Mouse (Mus musculus): ENCODE results near the gene C2cd5. TPM values are rescaled to one million over a fixed set of nuclear protein-coding genes. Genes with fewer than 3 reads are reported as not detected.

C2cd5 gene
- polyA plus RNA-seq, 1 experiment from 2014 or later: 40.7 TPM

GRCm38 (mm10) chr6:143085898-143086297 lies 14.0 kb downstream of the C2cd5 start:
- no peaks in the 10 kb centered on the region for H3K27me3 ChIP-seq (ENCODE audit: control insufficient read depth, insufficient read depth, low read length)
- H3K9me3 ChIP-seq (ENCODE audit: control insufficient read depth, low read length): no peaks in the 10 kb centered on the region
- H3K9ac ChIP-seq: no peak overlapping the region
- no peak overlapping the region for H3K27ac ChIP-seq
- no peak overlapping the region for H3K4me3 ChIP-seq (replicated peaks; ENCODE audit: low read length)
- DNase-seq (ENCODE audit: low spot score): no peak
- WGBS: 92% methylated on average over 1 of the region's 1 CpGs
- H3K36me3 ChIP-seq (replicated peaks; ENCODE audit: control insufficient read depth, insufficient read depth): peaks cover 91% of the 10 kb centered on the region
- H3K4me2 ChIP-seq (replicated peaks): no peak overlapping the region
- no peaks in the 10 kb centered on the region for H3K4me1 ChIP-seq (replicated peaks; ENCODE audit: control insufficient read depth, insufficient read depth, low read length)
- ATAC-seq (ENCODE audit: low FRiP score): no peak

- no peak for ATAC-seq (ENCODE audit: low FRiP score)
- Histone ChIP-seq H3K4me2 (replicated peaks) (no peak overlapping the region), H3K9ac (no peak overlapping the region), H3K27ac (no peak overlapping the region), H3K4me1 (replicated peaks; ENCODE audit: control insufficient read depth, insufficient read depth, low read length) (no peaks in the 10 kb centered on the region), H3K36me3 (replicated peaks; ENCODE audit: control insufficient read depth, insufficient read depth) (peaks cover 84% of the 10 kb centered on the region), H3K4me3 (replicated peaks; ENCODE audit: low read length) (no peak overlapping the region), H3K27me3 (ENCODE audit: control insufficient read depth, insufficient read depth, low read length) (no peaks in the 10 kb centered on the region), H3K9me3 (ENCODE audit: control insufficient read depth, low read length) (no peaks in the 10 kb centered on the region)
- 92% methylated on average over 2 of the region's 2 CpGs for WGBS
- no peak for DNase-seq (ENCODE audit: low spot score)
These were observed 15.5 kb downstream of the C2cd5 start for GRCm38 (mm10) chr6:143084314-143085025.

GRCm38 (mm10) chr6:143081479-143082106 lies 18.3 kb downstream of the C2cd5 start:
- no peak overlapping the region for H3K27ac ChIP-seq
- WGBS: 88% methylated on average over 13 of the region's 13 CpGs
- H3K4me1 ChIP-seq (replicated peaks; ENCODE audit: control insufficient read depth, insufficient read depth, low read length): no peaks in the 10 kb centered on the region
- H3K9ac ChIP-seq: no peak overlapping the region
- DNase-seq (ENCODE audit: low spot score) (no peak), ATAC-seq (ENCODE audit: low FRiP score) (no peak)
- H3K9me3 ChIP-seq (ENCODE audit: control insufficient read depth, low read length): no peaks in the 10 kb centered on the region
- no peaks in the 10 kb centered on the region for H3K27me3 ChIP-seq (ENCODE audit: control insufficient read depth, insufficient read depth, low read length)
- H3K4me3 ChIP-seq (replicated peaks; ENCODE audit: low read length): no peak overlapping the region
- H3K4me2 ChIP-seq (replicated peaks): no peak overlapping the region
- H3K36me3 ChIP-seq (replicated peaks; ENCODE audit: control insufficient read depth, insufficient read depth): peaks cover 88% of the 10 kb centered on the region

- Histone ChIP-seq H3K4me1 (replicated peaks; ENCODE audit: control insufficient read depth, insufficient read depth, low read length) (no peaks in the 10 kb centered on the region), H3K4me3 (replicated peaks; ENCODE audit: low read length) (no peak overlapping the region), H3K9ac (no peak overlapping the region), H3K36me3 (replicated peaks; ENCODE audit: control insufficient read depth, insufficient read depth) (peaks cover 85% of the 10 kb centered on the region), H3K27ac (no peak overlapping the region), H3K9me3 (ENCODE audit: control insufficient read depth, low read length) (no peaks in the 10 kb centered on the region), H3K27me3 (ENCODE audit: control insufficient read depth, insufficient read depth, low read length) (no peaks in the 10 kb centered on the region), H3K4me2 (replicated peaks) (no peak overlapping the region)
- ATAC-seq (ENCODE audit: low FRiP score): no peak
- no peak for DNase-seq (ENCODE audit: low spot score)
- WGBS: 72% methylated on average over 7 of the region's 7 CpGs
These were observed 19.2 kb downstream of the C2cd5 start for GRCm38 (mm10) chr6:143080774-143081173.

- no peak overlapping the region for H3K4me3 ChIP-seq (replicated peaks; ENCODE audit: low read length)
- H3K27ac ChIP-seq: no peak overlapping the region
- 91% methylated on average over 4 of the region's 4 CpGs for WGBS
- no peaks in the 10 kb centered on the region for H3K4me1 ChIP-seq (replicated peaks; ENCODE audit: control insufficient read depth, insufficient read depth, low read length)
- H3K36me3 ChIP-seq (replicated peaks; ENCODE audit: control insufficient read depth, insufficient read depth): peaks cover 80% of the 10 kb centered on the region
- H3K9ac ChIP-seq: no peak overlapping the region
- no peak overlapping the region for H3K4me2 ChIP-seq (replicated peaks)
- no peaks in the 10 kb centered on the region for H3K9me3 ChIP-seq (ENCODE audit: control insufficient read depth, low read length)
- no peaks in the 10 kb centered on the region for H3K27me3 ChIP-seq (ENCODE audit: control insufficient read depth, insufficient read depth, low read length)
- no peak for ATAC-seq (ENCODE audit: low FRiP score)
- DNase-seq (ENCODE audit: low spot score): no peak
These were observed 20.8 kb downstream of the C2cd5 start for GRCm38 (mm10) chr6:143079126-143079525.

- Histone ChIP-seq H3K9me3 (ENCODE audit: control insufficient read depth, low read length) (no peaks in the 10 kb centered on the region), H3K9ac (no peak overlapping the region), H3K36me3 (replicated peaks; ENCODE audit: control insufficient read depth, insufficient read depth) (peaks cover 75% of the 10 kb centered on the region), H3K4me2 (replicated peaks) (no peak overlapping the region), H3K4me3 (replicated peaks; ENCODE audit: low read length) (no peak overlapping the region), H3K4me1 (replicated peaks; ENCODE audit: control insufficient read depth, insufficient read depth, low read length) (no peaks in the 10 kb centered on the region), H3K27ac (no peak overlapping the region), H3K27me3 (ENCODE audit: control insufficient read depth, insufficient read depth, low read length) (no peaks in the 10 kb centered on the region)
- DNase-seq (ENCODE audit: low spot score): no peak
- no peak for ATAC-seq (ENCODE audit: low FRiP score)
- WGBS: 91% methylated on average over 10 of the region's 10 CpGs
These were observed 23.5 kb downstream of the C2cd5 start for GRCm38 (mm10) chr6:143076461-143076860.

GRCm38 (mm10) chr6:143073914-143074313 lies 26.0 kb downstream of the C2cd5 start:
- H3K4me2 ChIP-seq (replicated peaks): no peak overlapping the region
- peaks cover 73% of the 10 kb centered on the region for H3K36me3 ChIP-seq (replicated peaks; ENCODE audit: control insufficient read depth, insufficient read depth)
- WGBS: 100% methylated on average over 1 of the region's 1 CpGs
- no peaks in the 10 kb centered on the region for H3K4me1 ChIP-seq (replicated peaks; ENCODE audit: control insufficient read depth, insufficient read depth, low read length)
- no peak overlapping the region for H3K27ac ChIP-seq
- H3K4me3 ChIP-seq (replicated peaks; ENCODE audit: low read length): no peak overlapping the region
- no peak overlapping the region for H3K9ac ChIP-seq
- no peaks in the 10 kb centered on the region for H3K27me3 ChIP-seq (ENCODE audit: control insufficient read depth, insufficient read depth, low read length)
- ATAC-seq (ENCODE audit: low FRiP score) (no peak), DNase-seq (ENCODE audit: low spot score) (no peak)
- no peaks in the 10 kb centered on the region for H3K9me3 ChIP-seq (ENCODE audit: control insufficient read depth, low read length)

- Histone ChIP-seq H3K4me3 (replicated peaks; ENCODE audit: low read length) (no peak overlapping the region), H3K9me3 (ENCODE audit: control insufficient read depth, low read length) (no peaks in the 10 kb centered on the region), H3K4me2 (replicated peaks) (no peak overlapping the region), H3K9ac (no peak overlapping the region), H3K36me3 (replicated peaks; ENCODE audit: control insufficient read depth, insufficient read depth) (peaks cover 72% of the 10 kb centered on the region), H3K4me1 (replicated peaks; ENCODE audit: control insufficient read depth, insufficient read depth, low read length) (no peaks in the 10 kb centered on the region), H3K27me3 (ENCODE audit: control insufficient read depth, insufficient read depth, low read length) (no peaks in the 10 kb centered on the region), H3K27ac (no peak overlapping the region)
- 92% methylated on average over 6 of the region's 6 CpGs for WGBS
- ATAC-seq (ENCODE audit: low FRiP score): no peak
- no peak for DNase-seq (ENCODE audit: low spot score)
These were observed 26.5 kb downstream of the C2cd5 start for GRCm38 (mm10) chr6:143073476-143073875.

GRCm38 (mm10) chr6:143072412-143073014 lies 27.4 kb downstream of the C2cd5 start:
- no peaks in the 10 kb centered on the region for H3K9me3 ChIP-seq (ENCODE audit: control insufficient read depth, low read length)
- no peak overlapping the region for H3K9ac ChIP-seq
- no peaks in the 10 kb centered on the region for H3K27me3 ChIP-seq (ENCODE audit: control insufficient read depth, insufficient read depth, low read length)
- no peak for ATAC-seq (ENCODE audit: low FRiP score)
- no peaks in the 10 kb centered on the region for H3K4me1 ChIP-seq (replicated peaks; ENCODE audit: control insufficient read depth, insufficient read depth, low read length)
- H3K27ac ChIP-seq: no peak overlapping the region
- H3K4me3 ChIP-seq (replicated peaks; ENCODE audit: low read length): no peak overlapping the region
- DNase-seq (ENCODE audit: low spot score): no peak
- peaks cover 70% of the 10 kb centered on the region for H3K36me3 ChIP-seq (replicated peaks; ENCODE audit: control insufficient read depth, insufficient read depth)
- WGBS: 73% methylated on average over 8 of the region's 8 CpGs
- H3K4me2 ChIP-seq (replicated peaks): no peak overlapping the region

All from hindbrain, embryonic 14.5 days (tissue).